Mouse (Mus musculus) embryonic facial prominence, embryonic 10.5 days (tissue): ENCODE measurements around the gene Secisbp2l. TPM values are rescaled to one million over a fixed set of nuclear protein-coding genes. Genes with fewer than 3 reads are reported as not detected.

ENCODE experiments used
- DNase-seq: peaks from one replicate; pipeline ENCODE4 v3.0.0-alpha.2; 2017; ENCODE audit warnings: low spot score
- H3K27ac ChIP-seq: fragments of 300-500 bp; sonication (generic); replicated peaks from 2 replicates; pipeline ENCODE4 v1.5.1; 2016; ENCODE audit warnings: mild to moderate bottlenecking
- H3K27me3 ChIP-seq: fragments of 300-500 bp; sonication (generic); replicated peaks from 2 replicates; pipeline ENCODE4 v1.6.1; 2016; ENCODE audit warnings: low read depth, mild to moderate bottlenecking; ENCODE audit not compliant: poor library complexity, severe bottlenecking
- H3K36me3 ChIP-seq: fragments of 300-500 bp; sonication (generic); replicated peaks from 2 replicates; pipeline ENCODE4 v1.6.1; 2016; ENCODE audit warnings: mild to moderate bottlenecking, moderate library complexity
- H3K4me1 ChIP-seq: fragments of 300-500 bp; sonication (generic); 2 replicates; pipeline ENCODE4 v1.6.1; 2016
- H3K4me3 ChIP-seq: fragments of 300-500 bp; sonication (generic); 2 replicates; pipeline ENCODE4 v1.5.1; 2016; ENCODE audit warnings: mild to moderate bottlenecking, moderate library complexity
- H3K9me3 ChIP-seq: fragments of 300-500 bp; sonication (generic); 2 replicates; pipeline ENCODE4 v1.6.1; 2016; ENCODE audit warnings: mild to moderate bottlenecking
- WGBS: fragments of 180-500 bp; shearing (Covaris S2); methylation state at CpG from one replicate; pipeline ENCODE4 v1.1.7; 2016; 5-methylcytosine and 5-hydroxymethylcytosine counted together
- polyA plus RNA-seq: library from polyadenylated mRNA; unstranded; fragments of >200 nt; fragmentation: Nextera tagmentation; extraction: Ambion mirVana; gene quantifications from 2 replicates; pipeline ENCODE4 v1.2.1, GENCODE M21; 2016

Gene Secisbp2l
- polyA plus RNA-seq, 1 experiment from 2014 or later, result 17.3 TPM

GRCm38 (mm10) chr2:125781006-125781405 lies 1.7 kb downstream of the Secisbp2l start:
- DNase-seq, result no peak
- H3K4me3 ChIP-seq, result peak overlapping the region; percentile 93; the same call in 1 of the 2 replicates
- no peaks in the 10 kb centered on the region for H3K36me3 ChIP-seq
- H3K27ac ChIP-seq, result no peak overlapping the region
- no peaks in the 10 kb centered on the region for H3K9me3 ChIP-seq
- 75% methylated on average over 2 of the region's 2 CpGs for WGBS
- H3K4me1 ChIP-seq, result peaks cover 26% of the 10 kb centered on the region
- H3K27me3 ChIP-seq, result no peaks in the 10 kb centered on the region

GRCm38 (mm10) chr2:125778380-125778779 lies 4.3 kb downstream of the Secisbp2l start:
- Histone ChIP-seq H3K27me3 (no peaks in the 10 kb centered on the region), H3K4me1 (peaks cover 24% of the 10 kb centered on the region), H3K9me3 (no peaks in the 10 kb centered on the region), H3K27ac (no peak overlapping the region), H3K36me3 (peaks cover 22% of the 10 kb centered on the region), H3K4me3 (no peak overlapping the region)
- DNase-seq, result no peak
- WGBS, result 89% methylated on average over 12 of the region's 12 CpGs

- WGBS, result 96% methylated on average over 3 of the region's 3 CpGs
- Histone ChIP-seq H3K27me3 (no peaks in the 10 kb centered on the region), H3K4me3 (no peak overlapping the region), H3K36me3 (peaks cover 31% of the 10 kb centered on the region), H3K4me1 (peaks cover 18% of the 10 kb centered on the region), H3K9me3 (no peaks in the 10 kb centered on the region), H3K27ac (no peak overlapping the region)
- no peak for DNase-seq
Measured at GRCm38 (mm10) chr2:125777018-125777417, 5.7 kb downstream of the Secisbp2l start.

- no peak for DNase-seq
- WGBS, result 92% methylated on average over 7 of the region's 7 CpGs
- Histone ChIP-seq H3K27ac (no peak overlapping the region), H3K36me3 (peaks cover 42% of the 10 kb centered on the region), H3K4me1 (peaks cover 5% of the 10 kb centered on the region; the same call in 1 of the 2 replicates), H3K4me3 (no peak overlapping the region), H3K27me3 (no peaks in the 10 kb centered on the region), H3K9me3 (no peaks in the 10 kb centered on the region)
Measured at GRCm38 (mm10) chr2:125775661-125776060, 7.0 kb downstream of the Secisbp2l start.

GRCm38 (mm10) chr2:125774846-125775245 lies 7.8 kb downstream of the Secisbp2l start:
- WGBS, result 89% methylated on average over 4 of the region's 4 CpGs

GRCm38 (mm10) chr2:125765029-125765428 lies 17.6 kb downstream of the Secisbp2l start:
- H3K36me3 ChIP-seq, result peaks cover 89% of the 10 kb centered on the region
- 93% methylated on average over 3 of the region's 3 CpGs for WGBS

More at GRCm38 (mm10) chr2:125774846-125775245, 7.8 kb downstream of the Secisbp2l start:
- H3K4me3 ChIP-seq, result no peak overlapping the region
- no peaks in the 10 kb centered on the region for H3K4me1 ChIP-seq
- no peak for DNase-seq
- H3K36me3 ChIP-seq, result peaks cover 50% of the 10 kb centered on the region
- no peaks in the 10 kb centered on the region for H3K27me3 ChIP-seq
- no peaks in the 10 kb centered on the region for H3K9me3 ChIP-seq
- H3K27ac ChIP-seq, result no peak overlapping the region

GRCm38 (mm10) chr2:125764531-125764930 lies 18.1 kb downstream of the Secisbp2l start:
- no peak for DNase-seq
- Histone ChIP-seq H3K9me3 (no peaks in the 10 kb centered on the region), H3K27me3 (no peaks in the 10 kb centered on the region), H3K4me1 (no peaks in the 10 kb centered on the region), H3K36me3 (peaks cover 89% of the 10 kb centered on the region), H3K4me3 (no peak overlapping the region), H3K27ac (no peak overlapping the region)
- WGBS, result 93% methylated on average over 5 of the region's 5 CpGs

More at GRCm38 (mm10) chr2:125765029-125765428, 17.6 kb downstream of the Secisbp2l start:
- no peaks in the 10 kb centered on the region for H3K27me3 ChIP-seq
- H3K9me3 ChIP-seq, result no peaks in the 10 kb centered on the region
- DNase-seq, result no peak
- no peak overlapping the region for H3K4me3 ChIP-seq
- H3K27ac ChIP-seq, result no peak overlapping the region
- H3K4me1 ChIP-seq, result no peaks in the 10 kb centered on the region

- Histone ChIP-seq H3K9me3 (no peaks in the 10 kb centered on the region), H3K27ac (no peak overlapping the region), H3K27me3 (no peaks in the 10 kb centered on the region), H3K4me3 (no peak overlapping the region), H3K36me3 (peaks cover 99% of the 10 kb centered on the region), H3K4me1 (no peaks in the 10 kb centered on the region)
- DNase-seq, result no peak
- WGBS, result 91% methylated on average over 2 of the region's 2 CpGs
Measured at GRCm38 (mm10) chr2:125749330-125749729, 33.3 kb downstream of the Secisbp2l start.

GRCm38 (mm10) chr2:125739338-125739737 lies 43.3 kb downstream of the Secisbp2l start:
- Histone ChIP-seq H3K36me3 (peaks cover 60% of the 10 kb centered on the region), H3K27me3 (no peaks in the 10 kb centered on the region), H3K27ac (no peak overlapping the region), H3K9me3 (no peaks in the 10 kb centered on the region), H3K4me1 (peaks cover 9% of the 10 kb centered on the region), H3K4me3 (no peak overlapping the region)
- peak; percentile 16 for DNase-seq
- WGBS, result 84% methylated on average over 6 of the region's 6 CpGs

GRCm38 (mm10) chr2:125738718-125739117 lies 44.0 kb downstream of the Secisbp2l start:
- Histone ChIP-seq H3K9me3 (no peaks in the 10 kb centered on the region), H3K36me3 (peaks cover 54% of the 10 kb centered on the region), H3K27me3 (no peaks in the 10 kb centered on the region), H3K4me1 (peaks cover 13% of the 10 kb centered on the region), H3K4me3 (no peak overlapping the region), H3K27ac (no peak overlapping the region)
- DNase-seq, result no peak
- 79% methylated on average over 5 of the region's 5 CpGs for WGBS

GRCm38 (mm10) chr2:125736025-125736343 lies 46.7 kb downstream of the Secisbp2l start:
- no peaks in the 10 kb centered on the region for H3K9me3 ChIP-seq
- no peak overlapping the region for H3K27ac ChIP-seq
- H3K4me1 ChIP-seq, result peaks cover 33% of the 10 kb centered on the region

GRCm38 (mm10) chr2:125735333-125736024 lies 47.2 kb downstream of the Secisbp2l start:
- no peak for DNase-seq
- no peak overlapping the region for H3K4me3 ChIP-seq
- WGBS, result 68% methylated on average over 2 of the region's 2 CpGs
- no peak overlapping the region for H3K27ac ChIP-seq
- H3K4me1 ChIP-seq, result peaks cover 33% of the 10 kb centered on the region
- no peaks in the 10 kb centered on the region for H3K9me3 ChIP-seq
- H3K36me3 ChIP-seq, result peaks cover 21% of the 10 kb centered on the region
- peaks cover 15% of the 10 kb centered on the region for H3K27me3 ChIP-seq

More at GRCm38 (mm10) chr2:125736025-125736343, 46.7 kb downstream of the Secisbp2l start:
- Histone ChIP-seq H3K4me3 (no peak overlapping the region), H3K36me3 (peaks cover 26% of the 10 kb centered on the region), H3K27me3 (peaks cover 10% of the 10 kb centered on the region)
- DNase-seq, result no peak

GRCm38 (mm10) chr2:125734741-125735140 lies 47.9 kb downstream of the Secisbp2l start:
- Histone ChIP-seq H3K27ac (no peak overlapping the region), H3K36me3 (peaks cover 14% of the 10 kb centered on the region), H3K27me3 (peaks cover 22% of the 10 kb centered on the region), H3K9me3 (no peaks in the 10 kb centered on the region), H3K4me1 (peaks cover 33% of the 10 kb centered on the region), H3K4me3 (no peak overlapping the region)
- no peak for DNase-seq
